Mouse (Mus musculus): ENCODE measurements around the gene Dph2.

The Dph2 gene

DNA sequence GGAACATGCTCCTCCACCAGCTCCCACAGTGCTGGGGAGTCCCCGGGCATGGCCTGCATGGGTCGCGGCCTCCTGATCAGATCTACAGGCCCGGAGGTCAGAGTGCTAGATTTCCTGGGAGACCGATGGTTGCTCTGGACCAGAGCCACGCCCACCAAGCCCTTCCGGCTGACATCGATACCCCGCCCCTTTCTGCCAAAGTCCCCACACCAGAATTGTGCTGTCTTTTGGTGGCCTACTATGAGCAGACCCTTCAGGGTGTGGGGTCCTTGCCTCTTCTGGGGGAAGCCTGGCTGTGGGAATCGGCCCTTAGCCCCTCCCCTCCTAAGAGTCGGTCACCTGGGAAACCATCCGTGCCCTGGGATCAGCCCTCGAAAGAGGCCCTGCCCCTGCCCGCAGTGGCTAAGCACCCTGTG lies 19.4 kb downstream of the Dph2 start, which contains the start of gene Ccdc24:
Ccdc24 (minus strand) TSS at position 87 of the 416 bp plus-strand sequence.
- no peak for DNase-seq (ENCODE audit: low spot score in 2 of 2)

DNA sequence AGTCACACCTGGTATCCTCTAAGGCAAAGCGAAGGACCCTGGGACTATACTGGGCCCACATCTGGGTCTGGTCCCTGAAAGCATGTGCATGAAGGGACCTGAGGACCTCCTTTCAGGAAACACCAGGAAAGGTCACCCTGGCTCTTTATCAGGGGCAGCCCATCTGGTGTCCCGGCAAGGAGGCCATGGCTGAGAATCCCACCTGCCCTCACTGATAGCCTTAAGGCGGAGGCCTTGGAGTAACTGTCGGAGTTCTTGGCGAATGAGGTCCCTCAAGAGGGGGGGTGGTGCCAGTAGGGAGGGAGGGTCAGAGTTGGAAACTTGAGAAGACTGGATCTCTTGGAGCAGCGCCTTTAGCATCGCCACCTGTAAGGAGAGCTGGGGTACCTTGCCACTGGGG lies 20.0 kb downstream of the Dph2 start:
- no peak for DNase-seq (ENCODE audit: low spot score in 2 of 2)

DNA sequence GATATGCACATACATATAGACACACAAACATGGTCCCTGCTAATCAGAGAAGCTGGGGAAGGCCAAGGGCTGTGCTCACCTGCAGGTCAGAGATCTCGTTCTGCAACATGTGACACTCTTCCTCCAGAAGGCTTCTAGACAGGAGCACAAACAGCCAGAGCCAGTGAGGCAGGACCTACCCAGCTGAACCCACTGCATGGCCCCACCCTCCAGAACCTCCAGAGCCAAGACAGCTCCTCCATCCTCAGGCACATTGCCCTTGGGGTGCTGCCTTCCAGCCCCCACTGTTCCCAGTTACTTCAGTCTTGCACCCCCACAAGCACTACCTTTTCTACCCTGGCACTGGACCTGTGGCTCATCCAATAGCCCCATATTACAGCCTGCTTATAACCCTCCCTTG lies 21.4 kb downstream of the Dph2 start:
- no peak for DNase-seq (ENCODE audit: low spot score in 2 of 2)

DNA sequence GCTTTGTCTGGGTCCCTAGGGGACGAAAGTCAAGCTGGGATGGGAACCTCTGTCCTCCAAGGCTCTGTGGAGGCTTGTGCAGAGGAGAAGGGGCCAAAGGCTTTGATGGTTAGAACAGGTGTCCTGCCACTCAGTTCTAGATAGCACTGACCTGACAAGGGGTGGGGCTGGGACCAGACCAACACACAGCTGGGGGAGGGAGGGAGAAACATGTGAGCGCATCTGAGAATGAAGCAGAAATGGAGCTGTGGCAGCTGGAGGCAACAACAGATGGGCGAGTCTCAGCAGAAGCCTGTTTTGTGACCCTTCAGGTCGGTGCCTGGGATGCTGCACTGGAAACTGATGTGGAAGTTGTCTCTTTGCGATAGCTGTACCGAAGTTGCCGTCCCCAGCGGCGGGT lies 22.5 kb downstream of the Dph2 start:
- no peak for DNase-seq (ENCODE audit: low spot score in 2 of 2)

- peak in 1 of 2 experiments; percentile 52 for DNase-seq (ENCODE audit: low spot score in 2 of 2)
Measured at GRCm38 (mm10) chr4:117867823-117868222, 24.0 kb downstream of the Dph2 start.

DNA sequence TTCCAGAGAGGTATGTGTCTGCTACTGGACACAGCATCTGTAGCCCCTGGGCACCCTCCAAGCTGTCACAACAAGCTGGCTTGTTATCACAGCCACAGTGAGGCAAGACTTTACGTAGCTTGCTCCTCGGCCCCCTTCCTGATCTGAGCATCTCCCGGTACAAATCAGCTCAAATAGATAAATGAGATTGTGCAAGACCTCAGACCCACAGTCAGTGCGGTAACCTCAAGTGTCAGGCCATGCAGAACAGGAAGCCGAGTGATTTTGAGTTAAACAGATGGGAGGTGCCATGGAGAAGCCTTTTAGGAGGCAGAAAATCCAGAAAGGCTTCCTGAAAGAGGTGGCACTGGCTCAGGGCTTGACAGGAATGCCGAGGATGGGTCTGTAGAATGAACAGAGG lies 24.8 kb downstream of the Dph2 start:
- no peak for DNase-seq (ENCODE audit: low spot score in 2 of 2)

GRCm38 (mm10) chr4:117866083-117866482 lies 25.7 kb downstream of the Dph2 start:
- no peak for DNase-seq (ENCODE audit: low spot score in 2 of 2)

GRCm38 (mm10) chr4:117862823-117863222 lies 29.0 kb downstream of the Dph2 start:
- peak in 1 of 2 experiments; percentile 66 for DNase-seq (ENCODE audit: low spot score in 2 of 2)

- no peak for DNase-seq (ENCODE audit: low spot score in 2 of 2)
Measured at GRCm38 (mm10) chr4:117860570-117860969, 31.3 kb downstream of the Dph2 start.

DNA sequence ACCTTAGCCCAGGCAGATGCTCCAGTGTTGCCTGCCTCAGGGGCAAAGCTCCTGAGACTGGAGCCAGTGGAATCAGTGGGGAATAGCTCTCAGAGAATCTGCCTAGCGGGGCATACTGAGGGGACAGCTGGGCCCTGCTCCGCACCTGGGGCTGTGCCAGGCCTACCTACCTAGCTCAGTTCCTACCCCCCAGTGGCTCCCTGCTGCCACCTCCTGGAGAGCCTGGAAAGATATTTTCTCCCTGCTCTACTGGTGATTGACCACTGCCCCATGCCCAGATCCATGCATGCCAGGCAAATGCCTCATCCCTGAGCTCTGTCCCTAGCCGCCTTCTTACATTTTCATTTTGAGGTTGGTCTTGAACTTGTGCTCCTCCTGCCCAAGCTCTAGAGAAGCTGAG lies 33.0 kb downstream of the Dph2 start:
- peak; percentile 55 to 57 for DNase-seq (ENCODE audit: low spot score in 2 of 2)

GRCm38 (mm10) chr4:117855146-117855545 lies 36.7 kb downstream of the Dph2 start:
- no peak for DNase-seq (ENCODE audit: low spot score in 2 of 2)

DNA sequence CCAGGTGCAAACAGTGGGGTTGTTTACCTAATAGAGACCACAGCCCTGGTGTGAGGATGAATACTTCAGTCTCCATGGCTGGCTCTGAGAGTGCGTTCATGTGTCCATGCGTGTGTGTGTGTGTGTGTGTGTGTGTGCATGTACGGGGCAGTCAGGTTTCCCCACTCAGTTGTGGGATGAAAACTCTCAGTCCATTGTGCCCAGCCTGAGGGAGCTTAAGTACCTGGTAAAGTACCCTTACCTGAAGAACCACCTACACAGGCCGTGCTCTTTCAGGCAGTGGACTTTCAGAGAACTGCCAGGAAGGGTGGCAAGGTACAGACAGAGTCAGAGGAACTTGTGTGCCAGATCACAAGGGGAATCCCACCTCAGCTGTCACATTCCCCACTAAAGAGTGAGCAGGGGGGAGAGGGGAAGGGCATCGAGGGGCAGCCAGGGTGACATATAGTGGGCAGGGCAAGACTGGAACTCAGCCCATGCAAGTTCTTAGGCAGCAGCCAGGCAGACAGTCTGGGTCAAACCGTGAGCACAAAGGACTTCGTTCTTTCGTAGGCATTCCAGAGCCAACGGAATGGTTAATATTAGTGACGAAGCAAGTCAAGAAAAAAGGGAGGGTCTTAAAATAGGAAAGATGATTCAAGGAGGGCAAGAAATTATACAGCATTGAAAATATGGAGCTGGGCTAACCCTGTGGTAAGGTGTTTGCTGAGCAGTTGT lies 39.5 kb downstream of the Dph2 start:
- DNase-seq (ENCODE audit: low spot score in 2 of 2) = no peak

DNA sequence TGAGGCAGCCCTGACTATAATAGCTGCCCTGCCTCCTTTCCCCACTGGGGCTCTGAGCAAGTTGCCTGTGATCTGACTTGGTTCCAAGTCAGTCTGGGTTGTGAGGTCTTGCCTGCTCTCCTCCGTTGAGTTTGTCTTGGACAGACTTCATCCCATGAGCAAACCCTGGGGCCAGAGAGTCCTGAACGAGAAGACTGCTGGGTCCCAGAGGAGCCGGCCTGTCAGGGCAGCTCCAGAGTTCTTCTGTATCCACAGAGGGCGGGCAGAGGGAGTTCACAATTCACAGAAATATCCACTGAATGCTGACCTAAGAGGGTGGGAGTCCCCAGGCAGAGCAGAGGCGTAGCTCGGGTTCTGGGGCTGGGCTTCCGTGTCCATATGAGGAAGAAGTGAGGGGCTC lies 41.0 kb downstream of the Dph2 start:
- DNase-seq (ENCODE audit: low spot score in 2 of 2) = no peak

- DNase-seq (ENCODE audit: low spot score in 2 of 2) = no peak
Measured at GRCm38 (mm10) chr4:117850176-117850575, 41.7 kb downstream of the Dph2 start.

DNA sequence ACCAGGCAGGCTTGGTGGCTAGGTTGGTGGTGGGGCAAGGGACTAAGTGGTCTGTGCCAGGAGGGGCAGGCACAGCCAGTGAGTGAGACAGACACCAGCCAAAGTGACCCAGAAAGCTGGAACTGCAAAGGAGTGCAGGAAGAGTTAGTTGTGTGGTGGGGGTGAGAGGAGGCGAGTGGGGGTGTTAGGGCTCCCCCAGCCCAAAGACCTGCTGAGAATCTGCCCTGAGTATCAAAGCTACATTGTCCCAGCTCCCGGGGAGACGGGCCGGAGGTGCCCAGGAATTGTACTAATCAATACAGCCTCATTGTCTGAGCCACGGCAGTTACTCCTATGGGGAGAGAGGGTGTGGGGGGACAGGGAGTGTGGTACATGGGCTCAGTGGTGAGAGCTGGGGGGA lies 42.3 kb downstream of the Dph2 start:
- no peak for DNase-seq (ENCODE audit: low spot score in 2 of 2)

- DNase-seq (ENCODE audit: low spot score in 2 of 2) = no peak
Measured at GRCm38 (mm10) chr4:117849063-117849462, 42.8 kb downstream of the Dph2 start.

DNA sequence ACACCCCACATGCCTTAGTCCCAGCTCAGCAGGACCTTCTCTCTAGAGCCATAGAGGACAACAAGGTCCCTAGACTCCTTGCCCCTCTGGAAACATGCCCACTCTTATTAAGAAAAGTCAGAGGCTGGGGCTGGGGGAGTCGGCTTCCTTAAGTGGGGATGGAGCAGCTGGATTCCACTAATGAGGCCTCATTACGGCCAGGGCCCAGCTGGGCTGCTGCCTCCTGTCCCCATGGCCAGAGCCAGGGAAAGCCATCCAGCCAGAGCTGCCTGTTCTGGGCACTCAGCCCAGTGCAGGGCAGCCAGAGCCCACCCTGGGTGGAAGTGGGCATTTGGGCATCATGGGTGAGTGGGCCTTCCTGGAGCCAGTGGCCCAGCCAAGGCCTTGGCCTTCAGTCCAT lies 44.8 kb downstream of the Dph2 start:
- peak in 1 of 2 experiments; percentile 52 for DNase-seq (ENCODE audit: low spot score in 2 of 2)

DNA sequence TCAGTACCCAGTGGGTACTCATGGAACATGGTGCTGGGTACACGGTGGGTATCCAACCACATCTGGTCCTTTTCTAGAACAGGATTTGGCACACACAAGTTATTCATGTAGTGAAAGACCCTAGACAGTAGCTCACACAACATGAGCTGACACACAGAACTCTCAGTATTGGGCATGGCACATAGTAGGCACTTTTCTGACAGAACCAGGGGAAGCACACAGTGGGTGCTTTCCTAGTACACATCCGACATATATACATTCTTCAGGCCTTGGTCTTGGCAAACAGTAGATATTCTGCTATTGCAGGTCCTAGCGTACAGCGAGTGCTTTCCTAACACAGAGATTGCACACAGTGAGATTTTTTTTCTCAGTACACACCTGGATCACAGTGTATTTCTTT lies 45.6 kb downstream of the Dph2 start:
- no peak for DNase-seq (ENCODE audit: low spot score in 2 of 2)

GRCm38 (mm10) chr4:117845316-117845715 lies 46.5 kb downstream of the Dph2 start:
- DNase-seq (ENCODE audit: low spot score in 2 of 2) = no peak

DNA sequence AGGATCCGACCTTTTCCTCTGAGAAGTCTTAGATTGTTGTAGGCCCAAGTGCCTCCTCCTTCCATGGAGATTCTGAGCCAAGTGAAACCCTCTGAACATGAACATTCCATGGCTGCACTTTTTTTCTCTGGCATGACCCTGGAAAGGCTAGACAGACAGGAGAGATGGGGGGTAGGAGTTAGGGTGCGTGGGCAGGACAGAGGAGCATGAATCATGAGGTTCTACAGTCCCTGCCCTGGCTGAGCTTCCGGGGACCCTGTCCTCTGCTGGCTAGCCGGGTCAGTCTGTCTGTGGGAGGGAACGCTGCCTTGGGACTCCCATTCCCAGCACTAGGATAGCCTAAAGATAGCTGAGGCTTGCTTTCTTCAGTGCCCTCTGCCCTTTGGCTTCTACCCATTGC lies 47.4 kb downstream of the Dph2 start:
- DNase-seq (ENCODE audit: low spot score in 2 of 2) = no peak

DNA sequence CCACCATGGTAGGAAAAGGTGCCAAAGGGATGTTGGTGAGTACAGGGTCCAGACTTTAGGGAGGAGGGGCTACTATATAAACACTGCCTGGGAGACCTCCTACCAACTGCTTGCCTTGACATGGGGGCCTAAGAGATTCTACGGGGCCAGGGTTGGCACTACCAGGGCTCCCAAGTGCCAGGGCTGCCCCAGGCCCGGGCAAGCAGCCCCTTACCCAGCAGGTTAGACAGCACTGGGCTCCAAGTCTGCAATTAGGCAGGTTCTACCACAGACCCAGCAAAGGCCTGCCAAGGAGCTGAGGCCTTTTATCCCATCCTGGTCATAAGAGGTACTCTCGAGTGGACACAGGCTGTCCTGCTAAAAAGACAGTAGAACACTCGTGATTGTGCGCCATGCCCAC lies 48.7 kb downstream of the Dph2 start:
- no peak for DNase-seq (ENCODE audit: low spot score in 2 of 2)

DNA sequence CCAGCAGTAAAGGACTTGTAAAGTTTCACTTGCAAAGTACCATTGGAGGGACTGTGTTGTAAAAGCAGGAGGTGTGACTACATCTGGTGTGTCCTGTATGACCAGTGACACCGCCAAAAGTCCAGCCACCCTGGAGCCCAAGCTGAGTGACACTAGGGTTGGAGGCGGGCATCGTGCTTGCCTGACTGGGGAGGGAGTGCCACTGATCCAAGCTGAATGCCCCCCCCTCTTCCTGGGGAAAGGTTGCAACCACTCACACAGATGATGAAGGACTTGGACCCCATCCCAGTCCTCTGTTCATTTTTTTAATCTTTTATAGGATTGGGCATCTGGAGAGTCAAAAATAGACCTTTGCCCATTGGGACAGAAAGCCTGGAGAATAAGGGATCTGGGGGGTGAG lies 50.3 kb downstream of the Dph2 start:
- DNase-seq (ENCODE audit: low spot score in 2 of 2) = no peak

DNA sequence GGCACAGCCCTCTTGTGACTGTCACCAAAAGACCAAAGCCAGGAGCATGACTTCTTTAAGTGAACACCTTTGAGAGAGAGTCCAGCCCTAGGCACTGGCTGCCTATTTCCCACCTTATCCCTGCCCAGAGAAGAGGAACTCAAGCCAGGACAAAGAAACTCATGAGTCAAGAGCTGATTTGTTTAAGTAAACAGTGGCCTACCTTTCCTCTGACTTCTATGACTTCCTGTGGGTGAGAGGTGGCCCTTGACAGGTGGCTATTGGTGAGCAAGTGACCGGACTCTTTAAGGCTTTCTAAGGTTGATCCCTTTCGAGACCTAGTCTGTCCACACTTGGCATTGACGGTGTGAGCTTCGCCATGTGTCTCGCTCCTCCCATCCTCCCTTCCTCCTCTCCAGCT lies 51.0 kb downstream of the Dph2 start:
- DNase-seq (ENCODE audit: low spot score in 2 of 2) = no peak

GRCm38 (mm10) chr4:117839366-117839765 lies 52.5 kb downstream of the Dph2 start:
- no peak for DNase-seq (ENCODE audit: low spot score in 2 of 2)

Measured in frontal cortex, postnatal 36 days (tissue).